Mouse (Mus musculus): ENCODE measurements around the gene Map1s. TPM values are rescaled to one million over a fixed set of nuclear protein-coding genes. Genes with fewer than 3 reads are reported as not detected.
A peak's percentile ranks its signal among the peaks of the same experiment; 100 is the strongest.

Map1s gene
- polyA plus RNA-seq, 1 experiment from 2014 or later = 59.5 TPM

GRCm38 (mm10) chr8:70926396-70926795 lies 20.7 kb downstream of the Map1s start:
- WGBS = 93% methylated on average over 5 of the region's 5 CpGs
- no peak for ATAC-seq (ENCODE audit: low FRiP score)
- Histone ChIP-seq H3K36me3 (peaks cover 11% of the 10 kb centered on the region; the same call in 1 of the 2 replicates), H3K9ac (replicated peaks) (no peak overlapping the region), H3K4me2 (no peak overlapping the region), H3K4me1 (0 out of 2 replicates have a peak, but pooled peaks cover 2% of the 10 kb centered on the region), H3K27ac (replicated peaks) (no peak overlapping the region), H3K4me3 (replicated peaks) (no peak overlapping the region), H3K27me3 (replicated peaks) (no peaks in the 10 kb centered on the region), H3K9me3 (replicated peaks) (no peaks in the 10 kb centered on the region)

GRCm38 (mm10) chr8:70928096-70928495 lies 22.4 kb downstream of the Map1s start:
- WGBS = 74% methylated on average over 3 of the region's 3 CpGs
- Histone ChIP-seq H3K9ac (replicated peaks) (no peak overlapping the region), H3K4me2 (no peak overlapping the region), H3K9me3 (replicated peaks) (no peaks in the 10 kb centered on the region), H3K4me3 (replicated peaks) (no peak overlapping the region), H3K4me1 (0 out of 2 replicates have a peak, but pooled peaks cover 2% of the 10 kb centered on the region), H3K27me3 (replicated peaks) (no peaks in the 10 kb centered on the region), H3K36me3 (peaks cover 21% of the 10 kb centered on the region), H3K27ac (replicated peaks) (no peak overlapping the region)
- ATAC-seq (ENCODE audit: low FRiP score) = no peak

DNA sequence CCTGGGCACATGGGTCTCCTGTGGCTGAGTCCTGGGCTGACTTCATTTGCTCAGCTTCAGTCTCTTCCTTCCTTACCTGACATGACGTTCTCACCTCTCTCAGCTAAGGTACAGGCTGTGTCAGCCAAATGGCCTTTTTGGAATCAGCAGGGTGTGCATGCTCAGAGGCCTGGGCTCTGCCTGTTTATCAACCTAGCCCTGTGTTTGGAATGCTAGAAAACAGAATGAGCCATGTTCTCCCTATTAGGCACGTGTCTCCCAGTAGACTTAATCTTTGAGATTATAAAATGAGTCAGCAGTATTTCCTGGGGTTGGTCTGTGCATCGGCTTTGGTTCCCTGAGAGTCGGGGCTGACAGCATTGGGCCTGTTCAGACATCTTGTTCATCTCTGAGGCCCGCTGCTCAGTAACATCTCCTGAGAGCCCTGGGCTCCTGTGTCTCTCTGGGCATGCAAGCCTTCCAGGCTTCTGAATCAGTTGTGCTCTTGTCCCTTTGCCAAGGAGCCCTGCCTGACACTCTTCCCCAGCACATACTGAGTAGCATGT lies 23.1 kb downstream of the Map1s start:
- Histone ChIP-seq H3K27me3 (replicated peaks) (no peaks in the 10 kb centered on the region), H3K9me3 (replicated peaks) (no peaks in the 10 kb centered on the region), H3K4me1 (0 out of 2 replicates have a peak, but pooled peaks cover 2% of the 10 kb centered on the region), H3K27ac (replicated peaks) (no peak overlapping the region), H3K36me3 (peaks cover 18% of the 10 kb centered on the region), H3K9ac (replicated peaks) (no peak overlapping the region), H3K4me2 (no peak overlapping the region), H3K4me3 (replicated peaks) (no peak overlapping the region)
- 84% methylated on average over 5 of the region's 5 CpGs for WGBS
- no peak for ATAC-seq (ENCODE audit: low FRiP score)

DNA sequence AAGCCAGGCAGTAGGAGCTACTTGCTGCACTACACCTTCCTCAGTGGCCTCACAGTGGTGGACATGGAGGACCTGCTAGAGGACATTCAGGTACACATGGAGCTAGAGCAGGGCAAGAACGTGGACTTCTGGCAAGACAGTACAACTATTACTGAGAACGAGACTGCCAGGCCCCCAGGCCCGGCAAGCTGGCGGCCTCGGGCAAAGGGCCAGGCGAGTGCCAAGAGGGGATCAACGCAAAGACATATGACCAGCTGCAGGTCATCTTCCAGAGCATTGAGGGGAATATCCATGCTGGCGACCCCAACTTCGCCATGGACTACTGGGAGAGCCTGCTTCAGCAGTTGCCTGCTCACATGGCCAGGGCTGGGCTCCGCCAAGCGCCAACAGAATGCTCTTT lies 26.0 kb downstream of the Map1s start:
- H3K27ac ChIP-seq (replicated peaks) = no peak overlapping the region
- WGBS = 96% methylated on average over 11 of the region's 11 CpGs
- no peaks in the 10 kb centered on the region for H3K9me3 ChIP-seq (replicated peaks)
- no peaks in the 10 kb centered on the region for H3K27me3 ChIP-seq (replicated peaks)
- no peak overlapping the region for H3K9ac ChIP-seq (replicated peaks)
- no peak for ATAC-seq (ENCODE audit: low FRiP score)
- H3K36me3 ChIP-seq = peaks cover 15% of the 10 kb centered on the region
- 0 out of 2 replicates have a peak, but pooled peaks cover 2% of the 10 kb centered on the region for H3K4me1 ChIP-seq
- H3K4me3 ChIP-seq (replicated peaks) = no peak overlapping the region
- H3K4me2 ChIP-seq = no peak overlapping the region

- H3K36me3 ChIP-seq = peaks cover 15% of the 10 kb centered on the region
- H3K9ac ChIP-seq (replicated peaks) = no peak overlapping the region
- 85% methylated on average over 4 of the region's 4 CpGs for WGBS
Measured at GRCm38 (mm10) chr8:70933036-70933435, 27.3 kb downstream of the Map1s start.

DNA sequence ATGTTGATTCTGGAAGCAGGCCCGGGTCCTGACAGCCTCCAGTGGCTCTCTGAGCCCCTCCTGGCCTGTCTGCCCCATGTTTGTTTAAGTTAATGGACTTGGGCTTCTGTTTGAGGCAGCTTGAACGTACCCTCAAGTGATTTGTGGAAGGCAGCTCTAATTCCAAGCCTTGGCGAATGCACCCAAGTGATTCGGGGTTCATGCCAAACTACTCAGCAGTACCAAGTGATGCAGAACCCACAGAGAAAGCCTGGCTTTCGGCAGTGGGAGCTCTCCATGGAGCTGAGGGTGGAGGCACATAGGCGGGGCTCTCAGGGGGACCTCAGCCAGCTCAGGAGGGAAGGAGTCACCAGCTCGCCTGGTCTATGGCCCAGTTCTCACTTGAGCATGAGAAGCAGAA lies 29.1 kb downstream of the Map1s start:
- peak; percentile 33; the same call in 1 of the 2 replicates for ATAC-seq (ENCODE audit: low FRiP score)
- H3K4me3 ChIP-seq (replicated peaks) = no peak overlapping the region
- H3K4me1 ChIP-seq = no peaks in the 10 kb centered on the region
- no peak overlapping the region for H3K4me2 ChIP-seq
- no peaks in the 10 kb centered on the region for H3K9me3 ChIP-seq (replicated peaks)
- 68% methylated on average over 7 of the region's 7 CpGs for WGBS
- peaks cover 15% of the 10 kb centered on the region for H3K36me3 ChIP-seq
- H3K27me3 ChIP-seq (replicated peaks) = no peaks in the 10 kb centered on the region
- H3K27ac ChIP-seq (replicated peaks) = no peak overlapping the region
- H3K9ac ChIP-seq (replicated peaks) = no peak overlapping the region

More at GRCm38 (mm10) chr8:70933036-70933435, 27.3 kb downstream of the Map1s start:
- Histone ChIP-seq H3K27ac (replicated peaks) (no peak overlapping the region), H3K4me1 (0 out of 2 replicates have a peak, but pooled peaks cover 2% of the 10 kb centered on the region), H3K9me3 (replicated peaks) (no peaks in the 10 kb centered on the region), H3K27me3 (replicated peaks) (no peaks in the 10 kb centered on the region), H3K4me2 (no peak overlapping the region), H3K4me3 (replicated peaks) (no peak overlapping the region)
- ATAC-seq (ENCODE audit: low FRiP score) = no peak

- H3K9me3 ChIP-seq (replicated peaks) = no peaks in the 10 kb centered on the region
- ATAC-seq (ENCODE audit: low FRiP score) = no peak
- H3K9ac ChIP-seq (replicated peaks) = no peak overlapping the region
- no peaks in the 10 kb centered on the region for H3K4me1 ChIP-seq
- no peaks in the 10 kb centered on the region for H3K27me3 ChIP-seq (replicated peaks)
- H3K36me3 ChIP-seq = peaks cover 7% of the 10 kb centered on the region
- no peak overlapping the region for H3K27ac ChIP-seq (replicated peaks)
- H3K4me3 ChIP-seq (replicated peaks) = no peak overlapping the region
- no peak overlapping the region for H3K4me2 ChIP-seq
- 82% methylated on average over 6 of the region's 6 CpGs for WGBS
Measured at GRCm38 (mm10) chr8:70937200-70937599, 31.5 kb downstream of the Map1s start.

GRCm38 (mm10) chr8:70941478-70941877 lies 35.7 kb downstream of the Map1s start:
- 68% methylated on average over 2 of the region's 2 CpGs for WGBS
- H3K27ac ChIP-seq (replicated peaks) = no peak overlapping the region
- H3K27me3 ChIP-seq (replicated peaks) = no peaks in the 10 kb centered on the region
- H3K4me1 ChIP-seq = no peaks in the 10 kb centered on the region
- H3K9me3 ChIP-seq (replicated peaks) = no peaks in the 10 kb centered on the region
- H3K4me2 ChIP-seq = no peak overlapping the region
- H3K9ac ChIP-seq (replicated peaks) = no peak overlapping the region
- no peak for ATAC-seq (ENCODE audit: low FRiP score)
- H3K4me3 ChIP-seq (replicated peaks) = no peak overlapping the region
- no peaks in the 10 kb centered on the region for H3K36me3 ChIP-seq

DNA sequence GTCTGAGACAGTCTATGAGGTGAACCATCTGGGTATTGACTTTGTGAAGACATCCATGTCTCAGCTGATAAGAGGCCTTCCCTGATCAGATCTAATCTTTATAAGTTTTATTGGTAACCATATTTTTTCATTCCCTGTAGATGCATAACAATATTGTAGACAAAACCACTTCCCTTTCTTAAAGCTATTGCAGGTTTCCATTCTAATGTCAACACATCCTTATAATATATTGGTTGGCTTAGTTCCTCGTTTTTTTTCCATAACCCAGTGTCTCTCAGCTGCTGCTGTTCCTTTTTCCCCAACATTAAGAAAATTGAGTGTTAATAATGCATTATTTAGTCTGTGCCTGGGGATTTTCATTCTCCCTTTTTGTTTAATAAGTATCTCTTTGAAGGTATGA lies 37.5 kb downstream of the Map1s start:
- WGBS = 35% methylated on average over 1 of the region's 1 CpGs
- Histone ChIP-seq H3K4me2 (no peak overlapping the region), H3K9me3 (replicated peaks) (no peaks in the 10 kb centered on the region), H3K4me1 (no peaks in the 10 kb centered on the region), H3K36me3 (no peaks in the 10 kb centered on the region), H3K27ac (replicated peaks) (no peak overlapping the region), H3K4me3 (replicated peaks) (no peak overlapping the region), H3K27me3 (replicated peaks) (no peaks in the 10 kb centered on the region), H3K9ac (replicated peaks) (no peak overlapping the region)
- ATAC-seq (ENCODE audit: low FRiP score) = no peak

DNA sequence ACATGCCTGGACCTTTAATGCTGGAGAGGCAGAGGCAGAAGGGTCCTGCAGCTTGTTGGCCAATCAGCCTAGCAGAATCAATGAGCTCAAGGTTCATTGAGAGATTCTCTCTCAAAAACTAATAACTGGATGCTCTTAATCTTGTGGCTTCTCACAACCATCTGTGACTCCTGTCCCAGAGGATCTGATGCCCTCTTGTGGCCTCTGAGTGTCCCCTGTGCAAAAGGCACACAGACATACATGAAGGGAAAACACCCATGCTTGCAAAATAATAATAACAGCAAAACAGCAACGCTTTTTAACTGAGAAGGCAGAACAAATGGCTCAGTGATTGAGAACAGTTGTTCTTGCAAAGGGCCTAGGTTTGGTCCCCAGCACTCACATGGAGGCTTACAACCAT lies 44.1 kb downstream of the Map1s start:
- Histone ChIP-seq H3K36me3 (no peaks in the 10 kb centered on the region), H3K9me3 (replicated peaks) (no peaks in the 10 kb centered on the region), H3K4me1 (no peaks in the 10 kb centered on the region), H3K4me2 (no peak overlapping the region), H3K4me3 (replicated peaks) (no peak overlapping the region), H3K9ac (replicated peaks) (no peak overlapping the region), H3K27ac (replicated peaks) (no peak overlapping the region), H3K27me3 (replicated peaks) (no peaks in the 10 kb centered on the region)
- WGBS = 64% methylated on average over 1 of the region's 1 CpGs
- ATAC-seq (ENCODE audit: low FRiP score) = no peak

DNA sequence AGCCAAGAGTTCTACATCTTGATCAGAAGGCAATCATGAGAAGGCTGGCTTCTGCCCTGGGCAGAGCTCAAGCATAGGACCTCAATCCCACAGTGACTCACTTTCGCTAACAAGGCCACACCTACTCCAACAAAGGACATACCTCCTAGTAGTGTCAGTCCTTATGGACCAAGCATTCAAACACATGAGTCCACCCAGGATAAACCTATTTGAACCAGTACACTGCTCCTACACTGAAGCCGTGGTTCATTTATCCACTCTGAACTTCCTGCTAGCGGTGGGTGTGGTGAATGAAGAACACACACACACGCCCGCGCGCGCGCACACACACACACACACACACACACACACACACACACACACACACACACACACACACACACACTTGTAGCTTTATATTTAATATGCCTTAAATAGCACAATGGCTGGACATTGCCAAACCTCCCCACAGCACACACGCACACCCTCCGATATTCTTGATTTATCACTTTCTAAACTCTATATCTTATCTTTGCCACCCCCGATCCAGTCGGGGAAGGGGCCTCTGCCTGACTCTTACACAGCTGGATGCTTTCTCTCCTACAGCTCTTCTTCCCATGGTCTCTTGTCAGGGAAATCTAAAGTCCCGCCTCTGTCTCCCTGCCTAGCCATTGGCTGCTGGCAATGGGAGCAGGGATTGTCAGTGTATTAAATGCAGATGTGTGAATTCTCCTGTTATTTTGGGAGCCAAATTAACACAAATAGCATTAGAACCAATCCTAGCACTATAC lies 55.2 kb downstream of the Map1s start:
- no peaks in the 10 kb centered on the region for H3K4me1 ChIP-seq
- H3K4me3 ChIP-seq (replicated peaks) = no peak overlapping the region
- no peak overlapping the region for H3K27ac ChIP-seq (replicated peaks)
- no peaks in the 10 kb centered on the region for H3K9me3 ChIP-seq (replicated peaks)
- no peak overlapping the region for H3K9ac ChIP-seq (replicated peaks)
- no peak for ATAC-seq (ENCODE audit: low FRiP score)
- H3K36me3 ChIP-seq = no peaks in the 10 kb centered on the region
- WGBS = 87% methylated on average over 14 of the region's 14 CpGs
- no peak overlapping the region for H3K4me2 ChIP-seq
- no peaks in the 10 kb centered on the region for H3K27me3 ChIP-seq (replicated peaks)

- no peak for ATAC-seq (ENCODE audit: low FRiP score)
- Histone ChIP-seq H3K27me3 (replicated peaks) (no peaks in the 10 kb centered on the region), H3K4me3 (replicated peaks) (no peak overlapping the region), H3K27ac (replicated peaks) (no peak overlapping the region), H3K9ac (replicated peaks) (no peak overlapping the region), H3K4me2 (no peak overlapping the region), H3K4me1 (no peaks in the 10 kb centered on the region), H3K36me3 (no peaks in the 10 kb centered on the region), H3K9me3 (replicated peaks) (no peaks in the 10 kb centered on the region)
- WGBS = 17% methylated on average over 3 of the region's 3 CpGs
Measured at GRCm38 (mm10) chr8:70964159-70964558, 58.4 kb downstream of the Map1s start.

All from neural tube, embryonic 15.5 days (tissue).